Mouse (Mus musculus) bone marrow macrophage, adult 2 months (primary cell): ENCODE measurements around the gene Sdr42e1. TPM values are rescaled to one million over a fixed set of nuclear protein-coding genes. Genes with fewer than 3 reads are reported as not detected.

Experiments
- H3K27ac ChIP-seq: 2 replicates; pipeline ENCODE4 v1.5.1; 2012; ENCODE audit warnings: low read depth, low read length; ENCODE audit not compliant: insufficient read depth
- H3K4me1 ChIP-seq: 2 replicates; pipeline ENCODE4 v1.6.1; 2012; ENCODE audit warnings: low read length; ENCODE audit not compliant: control insufficient read depth, insufficient read depth
- H3K4me3 ChIP-seq: 2 replicates; pipeline ENCODE4 v1.5.1; 2012; ENCODE audit warnings: mild to moderate bottlenecking, low read length, moderate library complexity; ENCODE audit not compliant: insufficient read depth
- CTCF ChIP-seq: IDR thresholded peaks from 2 replicates; pipeline ENCODE4 v1.5.1; 2012; ENCODE audit warnings: low read depth, mild to moderate bottlenecking, low read length, moderate library complexity
- POLR2A ChIP-seq: IDR thresholded peaks from 2 replicates; pipeline ENCODE4 v1.6.1; 2012; ENCODE audit warnings: mild to moderate bottlenecking, low read depth, low read length, borderline replicate concordance
- polyA plus RNA-seq: library from polyadenylated mRNA; stranded (reverse); fragments of >200 nt; gene quantifications from 2 replicates; pipeline ENCODE4 v1.2.4, GENCODE M21; 2012; ENCODE audit not compliant: missing spikeins, insufficient read depth, insufficient read length

The Sdr42e1 gene
- polyA plus RNA-seq, 1 experiment, result 4.7 TPM

DNA sequence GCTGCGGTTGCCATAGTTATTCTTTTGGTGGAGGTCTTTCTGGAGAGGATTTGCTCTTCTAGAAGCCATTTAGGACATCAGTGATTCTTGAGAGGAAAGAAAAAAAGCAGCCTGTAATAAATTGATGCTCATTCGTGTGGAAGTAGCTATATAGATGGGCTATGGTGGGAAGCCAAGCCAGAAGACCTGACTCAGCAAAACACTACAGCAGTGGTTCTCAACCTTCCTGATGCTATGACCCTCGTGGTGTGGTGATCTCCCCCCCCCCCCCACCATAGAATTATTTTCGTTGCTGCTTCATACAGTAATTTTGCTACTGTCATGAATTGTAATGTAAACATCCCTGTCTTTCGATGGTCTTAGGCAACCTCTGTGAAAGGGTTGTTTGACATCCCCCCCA is 41.0 kb downstream of the Sdr42e1 start:
- H3K4me3 ChIP-seq, result no peak overlapping the region
- TF ChIP-seq POLR2A (no peak), CTCF (no peak)
- H3K27ac ChIP-seq, result no peak overlapping the region
- H3K4me1 ChIP-seq, result no peaks in the 10 kb centered on the region

DNA sequence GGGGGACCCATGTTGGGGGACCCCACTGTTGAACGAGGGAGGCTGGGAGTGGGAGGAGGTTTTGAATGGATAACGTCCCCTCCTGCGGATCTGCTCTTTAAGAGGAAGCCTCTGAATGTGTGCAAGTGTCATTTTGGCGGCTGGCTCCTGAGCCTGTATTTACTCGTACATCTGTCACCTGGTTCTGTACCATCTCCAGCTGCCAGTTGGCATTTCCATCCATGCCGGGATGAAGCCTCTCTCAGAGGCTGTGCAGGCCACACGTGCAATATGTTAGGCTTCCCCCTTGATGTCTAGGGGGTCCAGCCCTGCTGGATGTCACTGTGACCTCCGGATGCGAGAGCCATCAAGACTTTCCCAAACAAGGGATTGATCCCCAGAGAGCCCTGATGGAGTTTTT is 46.4 kb downstream of the Sdr42e1 start:
- TF ChIP-seq POLR2A (no peak), CTCF (no peak)
- Histone ChIP-seq H3K4me1 (no peaks in the 10 kb centered on the region), H3K4me3 (no peak overlapping the region), H3K27ac (no peak overlapping the region)

DNA sequence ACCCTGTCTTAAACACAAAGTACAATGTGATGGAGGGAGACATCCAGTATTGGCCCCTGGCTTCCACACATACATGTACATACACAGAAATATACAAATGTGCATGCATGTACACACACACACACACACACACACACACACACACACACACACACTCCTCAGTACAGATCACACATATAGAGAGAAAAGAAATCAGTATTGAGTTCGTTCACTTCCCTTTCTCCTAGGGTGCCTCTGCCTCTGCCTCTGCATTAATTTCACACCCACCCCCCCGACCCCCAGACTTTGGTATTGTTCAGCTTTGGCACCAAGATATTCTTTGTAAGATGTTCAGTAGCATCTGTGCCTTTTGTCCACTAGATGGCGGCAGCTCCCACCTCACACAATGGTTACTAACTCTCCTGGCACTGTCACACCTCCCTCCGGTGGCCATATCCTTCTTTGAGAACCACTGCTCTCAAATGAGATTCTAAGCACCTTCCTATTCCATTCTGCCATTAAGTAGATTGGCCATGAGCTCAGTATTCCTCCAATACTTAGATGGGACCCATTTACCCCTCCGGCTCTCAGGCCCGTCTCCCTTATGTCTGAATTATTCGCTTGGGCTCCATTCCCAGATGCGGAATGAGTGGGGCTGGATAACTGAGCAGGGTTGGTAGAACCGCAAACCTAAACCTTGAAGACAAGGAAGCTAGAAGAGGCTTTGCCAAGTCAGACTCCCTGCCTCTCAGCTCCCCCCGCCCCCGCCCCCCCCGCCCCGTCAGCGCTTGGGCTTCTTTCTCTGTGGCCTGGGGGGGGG is 47.2 kb downstream of the Sdr42e1 start:
- no peak overlapping the region for H3K4me3 ChIP-seq
- TF ChIP-seq CTCF (peak; percentile 63), POLR2A (no peak)
- H3K4me1 ChIP-seq, result no peaks in the 10 kb centered on the region
- H3K27ac ChIP-seq, result no peak overlapping the region

DNA sequence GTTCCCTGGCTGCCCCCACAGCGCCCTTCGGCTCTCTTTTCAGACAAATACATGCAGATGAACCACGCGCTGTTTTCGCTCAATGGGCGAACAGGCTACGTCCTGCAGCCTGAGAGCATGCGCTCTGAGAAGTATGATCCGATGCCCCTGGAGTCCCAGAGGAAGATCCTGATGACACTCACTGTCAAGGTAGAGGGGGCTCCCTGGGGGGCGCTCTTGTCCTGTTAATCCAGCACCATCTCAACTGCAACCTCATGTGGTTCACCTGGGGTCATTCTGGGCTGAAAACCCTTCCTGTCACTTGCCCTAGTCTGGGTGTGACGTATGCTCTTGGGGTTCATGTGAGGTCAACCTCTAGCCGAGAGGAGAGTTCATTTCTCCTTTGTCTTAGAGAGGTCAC is 60.6 kb downstream of the Sdr42e1 start:
- no peaks in the 10 kb centered on the region for H3K4me1 ChIP-seq
- TF ChIP-seq CTCF (no peak), POLR2A (no peak)
- no peak overlapping the region for H3K4me3 ChIP-seq
- H3K27ac ChIP-seq, result no peak overlapping the region

Other genes starting within 250 kb of the Sdr42e1 start
- gene Plcg2, start 175.4 kb downstream of the Sdr42e1 start, polyA plus RNA-seq, result 68.7 and 77.9 TPM in 2 replicates
- not detected in 2 replicates for gene Hsd17b2, start 28.2 kb upstream of the Sdr42e1 start, polyA plus RNA-seq
- 20.1 and 26.5 TPM in 2 replicates for gene Mphosph6, start 128.3 kb upstream of the Sdr42e1 start, polyA plus RNA-seq